Mouse (Mus musculus) ES-Bruce4 (cell line): ENCODE measurements around the gene Gdf1. TPM values are rescaled to one million over a fixed set of nuclear protein-coding genes. Genes with fewer than 3 reads are reported as not detected.
A peak's percentile ranks its signal among the peaks of the same experiment; 100 is the strongest.

Experiments used
- H3K27ac ChIP-seq: 2 replicates; pipeline ENCODE4 v1.5.1; 2012; ENCODE audit warnings: low read length, inconsistent platforms; ENCODE audit not compliant: insufficient read depth
- H3K27me3 ChIP-seq: 2 replicates; pipeline ENCODE4 v1.6.1; 2012; ENCODE audit warnings: mild to moderate bottlenecking, low read length, inconsistent platforms; ENCODE audit not compliant: control insufficient read depth, poor library complexity, insufficient read depth, severe bottlenecking
- H3K36me3 ChIP-seq: 2 replicates; pipeline ENCODE4 v1.6.1; 2012; ENCODE audit warnings: inconsistent platforms, mild to moderate bottlenecking, low read length, moderate library complexity; ENCODE audit not compliant: control insufficient read depth, poor library complexity, insufficient read depth, severe bottlenecking
- H3K4me1 ChIP-seq: one replicate; pipeline ENCODE4 v1.8.1; 2011; ENCODE audit warnings: low read length; ENCODE audit not compliant: control insufficient read depth, insufficient read depth
- H3K4me3 ChIP-seq: 2 replicates; pipeline ENCODE4 v1.5.1; 2011; ENCODE audit warnings: low read depth, mild to moderate bottlenecking, low read length
- H3K9ac ChIP-seq: 2 replicates; pipeline ENCODE4 v1.6.1; 2012; ENCODE audit warnings: low read depth, mild to moderate bottlenecking, inconsistent platforms; ENCODE audit not compliant: poor library complexity, severe bottlenecking
- H3K9me3 ChIP-seq: replicated peaks from 2 replicates; pipeline ENCODE4 v1.6.1; 2012; ENCODE audit warnings: mild to moderate bottlenecking, low read length, inconsistent platforms; ENCODE audit not compliant: control insufficient read depth, poor library complexity, insufficient read depth, severe bottlenecking
- CTCF ChIP-seq: IDR thresholded peaks from one replicate; pipeline ENCODE4 v1.8.1; 2011; ENCODE audit warnings: low read depth, low read length
- EP300 ChIP-seq: IDR thresholded peaks from 2 replicates; pipeline ENCODE4 v1.6.1; 2011; ENCODE audit warnings: low read depth, low read length; ENCODE audit not compliant: insufficient read depth
- POLR2A ChIP-seq: IDR thresholded peaks from one replicate; pipeline ENCODE4 v1.8.1; 2011; ENCODE audit warnings: low read length; ENCODE audit not compliant: insufficient read depth
- polyA plus RNA-seq: library from polyadenylated mRNA; stranded (reverse); fragments of >200 nt; gene quantifications from 2 replicates; pipeline ENCODE4 v1.2.4, GENCODE M21; 2011; ENCODE audit warnings: low read depth; ENCODE audit not compliant: missing spikeins, insufficient read depth, insufficient read length

Gdf1 gene
- polyA plus RNA-seq, 1 experiment: not detected

DNA sequence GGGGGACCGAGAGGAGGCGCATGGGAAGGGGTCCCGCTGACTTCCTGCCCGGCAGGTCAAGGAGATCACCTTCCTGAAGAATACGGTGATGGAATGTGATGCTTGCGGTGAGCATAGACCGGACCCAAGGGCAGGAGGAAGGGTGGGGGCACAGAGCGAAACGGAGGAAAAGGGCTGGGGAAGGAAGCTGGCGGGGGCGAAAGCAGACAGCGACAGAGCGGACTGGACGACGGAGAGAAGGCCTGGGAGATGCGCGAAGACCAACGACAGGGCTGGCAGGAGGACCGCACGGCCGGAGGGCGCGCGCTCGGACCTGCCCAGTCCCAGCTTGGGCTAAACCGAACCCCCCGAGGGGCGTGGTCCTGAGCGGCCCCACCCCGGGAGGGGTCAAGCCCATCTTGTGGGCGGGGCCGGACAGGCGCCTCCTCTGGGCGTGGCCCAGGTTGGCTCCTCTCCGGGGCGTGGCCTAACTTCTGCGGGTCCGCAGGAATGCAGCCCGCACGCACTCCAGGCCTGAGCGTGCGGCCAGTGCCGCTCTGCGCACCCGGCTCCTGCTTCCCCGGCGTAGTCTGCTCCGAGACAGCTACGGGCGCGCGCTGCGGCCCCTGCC, 44.8 kb downstream of the Gdf1 start:
- peak overlapping the region; percentile 74 for H3K4me3 ChIP-seq
- H3K9ac ChIP-seq: peak overlapping the region; percentile 14
- H3K9me3 ChIP-seq: no peaks in the 10 kb centered on the region
- no peak for TF ChIP-seq CTCF
- TF ChIP-seq POLR2A: peak; percentile 71
- peak; percentile 27; the same call in 1 of the 2 replicates for TF ChIP-seq EP300
- H3K36me3 ChIP-seq: no peaks in the 10 kb centered on the region
- H3K27me3 ChIP-seq: 0 out of 2 replicates have a peak, but pooled peaks cover 4% of the 10 kb centered on the region
- H3K27ac ChIP-seq: no peak overlapping the region
- H3K4me1 ChIP-seq: no peaks in the 10 kb centered on the region

GRCm38 (mm10) chr8:70375212-70375859, 45.7 kb downstream of the Gdf1 start:
- no peak for TF ChIP-seq CTCF
- no peak for TF ChIP-seq POLR2A
- TF ChIP-seq EP300: no peak
- H3K4me1 ChIP-seq: no peaks in the 10 kb centered on the region
- H3K9me3 ChIP-seq: no peaks in the 10 kb centered on the region
- 0 out of 2 replicates have a peak, but pooled peaks cover 4% of the 10 kb centered on the region for H3K27me3 ChIP-seq
- H3K9ac ChIP-seq: 0 out of 2 replicates have a peak overlapping the region, but pooled peaks have one; percentile 5
- peak overlapping the region; percentile 33 for H3K4me3 ChIP-seq
- no peak overlapping the region for H3K27ac ChIP-seq
- no peaks in the 10 kb centered on the region for H3K36me3 ChIP-seq

DNA sequence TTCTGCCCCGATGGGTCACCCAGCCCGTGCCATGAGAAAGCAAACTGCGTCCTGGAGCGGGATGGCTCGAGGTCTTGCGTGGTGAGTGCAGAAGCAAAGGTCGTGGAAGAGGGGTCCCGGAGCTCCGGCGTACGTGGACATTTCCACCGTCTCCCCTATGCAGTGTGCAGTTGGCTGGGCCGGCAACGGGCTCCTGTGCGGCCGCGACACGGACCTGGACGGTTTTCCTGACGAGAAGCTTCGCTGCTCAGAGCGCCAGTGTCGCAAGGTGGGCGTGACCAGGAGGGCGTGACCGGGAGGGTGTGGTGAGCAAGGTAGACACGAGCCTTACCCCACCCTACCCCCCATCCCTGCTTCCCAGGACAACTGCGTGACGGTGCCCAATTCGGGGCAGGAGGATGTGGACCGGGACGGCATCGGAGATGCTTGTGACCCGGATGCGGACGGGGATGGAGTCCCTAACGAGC, 46.7 kb downstream of the Gdf1 start:
- H3K9me3 ChIP-seq: no peaks in the 10 kb centered on the region
- no peak for TF ChIP-seq EP300
- TF ChIP-seq POLR2A: no peak
- no peak for TF ChIP-seq CTCF
- no peaks in the 10 kb centered on the region for H3K4me1 ChIP-seq
- no peak overlapping the region for H3K27ac ChIP-seq
- 0 out of 2 replicates have a peak, but pooled peaks cover 4% of the 10 kb centered on the region for H3K27me3 ChIP-seq
- H3K36me3 ChIP-seq: no peaks in the 10 kb centered on the region
- peak overlapping the region; percentile 17 for H3K4me3 ChIP-seq
- H3K9ac ChIP-seq: no peak overlapping the region

- Histone ChIP-seq H3K36me3 (no peaks in the 10 kb centered on the region), H3K4me1 (no peaks in the 10 kb centered on the region), H3K9me3 (no peaks in the 10 kb centered on the region), H3K9ac (no peak overlapping the region), H3K27ac (no peak overlapping the region), H3K27me3 (0 out of 2 replicates have a peak, but pooled peaks cover 4% of the 10 kb centered on the region), H3K4me3 (no peak overlapping the region)
- TF ChIP-seq EP300: no peak
- no peak for TF ChIP-seq POLR2A
- TF ChIP-seq CTCF: peak; percentile 57
Observed at GRCm38 (mm10) chr8:70377049-70377448, 47.4 kb downstream of the Gdf1 start.

DNA sequence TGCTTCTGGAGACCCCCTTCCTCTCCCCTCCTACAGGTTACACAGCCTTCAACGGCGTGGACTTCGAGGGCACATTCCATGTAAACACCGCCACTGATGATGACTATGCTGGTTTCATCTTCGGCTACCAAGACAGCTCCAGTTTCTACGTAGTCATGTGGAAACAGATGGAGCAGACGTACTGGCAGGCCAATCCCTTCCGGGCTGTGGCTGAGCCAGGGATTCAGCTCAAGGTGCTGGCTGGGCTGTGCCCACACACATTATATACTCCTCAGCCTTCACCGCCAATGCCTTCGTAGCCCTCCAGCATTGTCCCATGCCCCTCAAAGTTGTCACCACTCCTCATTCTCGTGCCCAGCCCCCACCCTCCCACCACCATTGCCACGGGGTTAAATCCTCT, 50.5 kb downstream of the Gdf1 start:
- no peak overlapping the region for H3K4me3 ChIP-seq
- no peak overlapping the region for H3K27ac ChIP-seq
- no peaks in the 10 kb centered on the region for H3K36me3 ChIP-seq
- TF ChIP-seq POLR2A: no peak
- no peak for TF ChIP-seq CTCF
- TF ChIP-seq EP300: no peak
- no peaks in the 10 kb centered on the region for H3K4me1 ChIP-seq
- no peaks in the 10 kb centered on the region for H3K27me3 ChIP-seq
- H3K9me3 ChIP-seq: no peaks in the 10 kb centered on the region
- H3K9ac ChIP-seq: no peak overlapping the region

Other genes starting within 250 kb of the Gdf1 start
- gene Hapln4, start 246.4 kb upstream of the Gdf1 start, polyA plus RNA-seq: 2.2 TPM in 2 replicates
- gene Ncan, start 208.9 kb upstream of the Gdf1 start, polyA plus RNA-seq: 1.4 and 1.6 TPM in 2 replicates
- gene Nr2c2ap, start 198.5 kb upstream of the Gdf1 start, polyA plus RNA-seq: 38.0 and 42.7 TPM in 2 replicates
- gene Rfxank, start 190.7 kb upstream of the Gdf1 start, polyA plus RNA-seq: 7.9 and 8.2 TPM in 2 replicates
- 24.1 and 28.3 TPM in 2 replicates for gene Borcs8, start 190.3 kb upstream of the Gdf1 start, polyA plus RNA-seq
- 4.4 and 5.8 TPM in 2 replicates for gene Mef2b, start 190.1 kb upstream of the Gdf1 start, polyA plus RNA-seq
- gene Tmem161a, start 157.5 kb upstream of the Gdf1 start, polyA plus RNA-seq: 36.5 and 43.1 TPM in 2 replicates
- gene Slc25a42, start 117.5 kb upstream of the Gdf1 start, polyA plus RNA-seq: 7.8 and 9.3 TPM in 2 replicates
- 46.0 and 47.2 TPM in 2 replicates for gene Sugp2, start 95.6 kb upstream of the Gdf1 start, polyA plus RNA-seq
- 5.7 and 11.8 TPM in 2 replicates for gene Armc6, start 95.4 kb upstream of the Gdf1 start, polyA plus RNA-seq
- gene Homer3, start 47.0 kb upstream of the Gdf1 start, polyA plus RNA-seq: 37.9 and 40.0 TPM in 2 replicates
- 45.3 and 50.5 TPM in 2 replicates for gene Ddx49, start 27.3 kb upstream of the Gdf1 start, polyA plus RNA-seq
- gene Cope, start 27.3 kb upstream of the Gdf1 start, polyA plus RNA-seq: 115 and 117 TPM in 2 replicates
- gene Cers1, start 14.0 kb upstream of the Gdf1 start, polyA plus RNA-seq: 3.4 and 3.8 TPM in 2 replicates
- 46.3 and 50.1 TPM in 2 replicates for gene Upf1, start 23.5 kb downstream of the Gdf1 start, polyA plus RNA-seq
- gene Comp, start 43.7 kb downstream of the Gdf1 start, polyA plus RNA-seq: 1.4 and 2.0 TPM in 2 replicates
- 7.7 and 9.6 TPM in 2 replicates for gene Crtc1, start 109.8 kb downstream of the Gdf1 start, polyA plus RNA-seq
- gene Klhl26, start 147.2 kb downstream of the Gdf1 start, polyA plus RNA-seq: 27.4 and 33.7 TPM in 2 replicates
- 3.3 and 4.2 TPM in 2 replicates for gene Tmem59l, start 157.5 kb downstream of the Gdf1 start, polyA plus RNA-seq
- 6.1 and 7.5 TPM in 2 replicates for gene Crlf1, start 163.3 kb downstream of the Gdf1 start, polyA plus RNA-seq
- 40.0 and 43.7 TPM in 2 replicates for gene Rex1bd, start 176.9 kb downstream of the Gdf1 start, polyA plus RNA-seq
- 1,157 and 1,272 TPM in 2 replicates for gene Uba52, start 181.0 kb downstream of the Gdf1 start, polyA plus RNA-seq
- 80.5 and 87.3 TPM in 2 replicates for gene Fkbp8, start 197.9 kb downstream of the Gdf1 start, polyA plus RNA-seq
- gene Kxd1, start 198.1 kb downstream of the Gdf1 start, polyA plus RNA-seq: 57.4 and 63.5 TPM in 2 replicates
- gene Ell, start 209.6 kb downstream of the Gdf1 start, polyA plus RNA-seq: 12.4 and 13.2 TPM in 2 replicates